Mouse (Mus musculus) ES-E14 (cell line): Measurements from ENCODE around the gene Nek8.

Source experiments
- MAFK ChIP-seq: IDR thresholded peaks from 2 replicates; pipeline ENCODE4 v1.6.1; 2014; ENCODE audit warnings: mild to moderate bottlenecking, low read depth, low read length, inconsistent platforms; ENCODE audit not compliant: insufficient read depth
- ZC3H11A ChIP-seq: IDR thresholded peaks from 2 replicates; pipeline ENCODE4 v1.6.1; 2012; ENCODE audit warnings: low read depth, mild to moderate bottlenecking, inconsistent platforms, low read length, borderline replicate concordance
- ZNF384 ChIP-seq: IDR thresholded peaks from 2 replicates; pipeline ENCODE4 v1.6.1; 2012; ENCODE audit warnings: low read depth, low read length, inconsistent platforms

GRCm38 (mm10) chr11:78172748-78173383 lies 3.6 kb downstream of the Nek8 start:
- TF ChIP-seq ZNF384: no peak
- TF ChIP-seq MAFK: no peak
- no peak for TF ChIP-seq ZC3H11A
